Mouse (Mus musculus) C2C12 (cell line): Measurements from ENCODE around the gene D10Jhu81e. TPM values are rescaled to one million over a fixed set of nuclear protein-coding genes. Genes with fewer than 3 reads are reported as not detected.

Experiments used
- H3K27me3 ChIP-seq: one replicate; pipeline ENCODE4 v1.6.1; 2011; ENCODE audit not compliant: control insufficient read depth, insufficient read depth, insufficient read length
- H3K36me3 ChIP-seq: one replicate; pipeline ENCODE4 v1.6.1; 2011; ENCODE audit not compliant: control insufficient read depth, insufficient read depth
- H3K4me3 ChIP-seq: one replicate; pipeline ENCODE4 v1.5.1; 2011; ENCODE audit warnings: mild to moderate bottlenecking, control low read depth; ENCODE audit not compliant: poor library complexity, insufficient read depth, severe bottlenecking
- H3K79me2 ChIP-seq: one replicate; pipeline ENCODE4 v1.6.1; 2011; ENCODE audit not compliant: control insufficient read depth, insufficient read depth
- H3K79me3 ChIP-seq: one replicate; pipeline ENCODE4 v1.6.1; 2011; ENCODE audit warnings: low read depth, control low read depth
- H3ac ChIP-seq: one replicate; pipeline ENCODE3; 2011; ENCODE audit warnings: low read depth; ENCODE audit not compliant: control insufficient read depth, insufficient read length
- CEBPB ChIP-seq: IDR thresholded peaks from one replicate; pipeline ENCODE4 v1.6.1; 2011; ENCODE audit warnings: low read depth, mild to moderate bottlenecking, control low read depth, moderate library complexity
- CTCF ChIP-seq: IDR thresholded peaks from one replicate; pipeline ENCODE4 v1.5.1; 2011; ENCODE audit not compliant: control insufficient read depth, insufficient read depth, insufficient read length
- FOSL1 ChIP-seq: IDR thresholded peaks from one replicate; pipeline ENCODE4 v1.8.0; 2011; ENCODE audit warnings: mild to moderate bottlenecking, low read length; ENCODE audit not compliant: poor library complexity, insufficient read depth, severe bottlenecking
- MAX ChIP-seq: IDR thresholded peaks from one replicate; pipeline ENCODE4 v1.6.1; 2011; ENCODE audit warnings: mild to moderate bottlenecking, control low read depth
- MYOD1 ChIP-seq: IDR thresholded peaks from one replicate; pipeline ENCODE4 v1.6.1; 2011; ENCODE audit warnings: low read depth; ENCODE audit not compliant: control insufficient read depth, insufficient read length
- MYOG ChIP-seq: IDR thresholded peaks from one replicate; pipeline ENCODE4 v1.6.1; 2011; ENCODE audit not compliant: control insufficient read depth, insufficient read length; ENCODE audit errors: extremely low read depth
- USF1 ChIP-seq: IDR thresholded peaks from one replicate; pipeline ENCODE4 v1.6.1; 2011; ENCODE audit warnings: low read depth, mild to moderate bottlenecking, control low read depth, moderate library complexity
- polyA plus RNA-seq: library from polyadenylated mRNA; unstranded; fragments of >200 nt; fragmentation: generic; extraction: Trizol; gene quantifications from one replicate; pipeline ENCODE4 v1.2.1, GENCODE M21; 2012; ENCODE audit warnings: missing spikeins

D10Jhu81e gene
- polyA plus RNA-seq, 1 experiment = 38.0 TPM

DNA sequence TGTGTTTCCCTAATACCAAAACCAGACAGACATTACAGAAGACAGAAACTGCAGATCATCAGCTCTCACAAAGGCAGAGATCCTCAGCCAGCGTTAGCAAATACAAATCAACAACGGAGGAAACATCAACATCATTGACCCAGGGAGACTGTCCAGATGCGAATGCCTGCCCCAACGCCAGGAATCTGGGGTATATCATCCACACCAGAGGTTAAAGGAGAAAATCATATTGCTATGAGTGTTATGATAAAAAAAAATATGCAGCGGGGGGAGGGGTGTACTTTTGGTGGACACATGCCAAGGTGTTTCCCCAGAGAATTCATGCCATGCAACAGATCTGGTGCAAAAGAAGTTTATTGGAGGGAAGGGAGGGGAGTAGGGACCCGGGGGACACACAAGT is 12.7 kb downstream of the D10Jhu81e start:
- H3ac ChIP-seq = no peak overlapping the region
- H3K36me3 ChIP-seq = no peaks in the 10 kb centered on the region
- TF ChIP-seq CEBPB = no peak
- no peak for TF ChIP-seq CTCF
- TF ChIP-seq MYOD1 = no peak
- TF ChIP-seq MAX = no peak
- TF ChIP-seq FOSL1 = no peak
- no peak for TF ChIP-seq USF1
- no peaks in the 10 kb centered on the region for H3K79me2 ChIP-seq
- H3K79me3 ChIP-seq = no peaks in the 10 kb centered on the region
- H3K4me3 ChIP-seq = no peak overlapping the region
- H3K27me3 ChIP-seq = peaks cover 13% of the 10 kb centered on the region

DNA sequence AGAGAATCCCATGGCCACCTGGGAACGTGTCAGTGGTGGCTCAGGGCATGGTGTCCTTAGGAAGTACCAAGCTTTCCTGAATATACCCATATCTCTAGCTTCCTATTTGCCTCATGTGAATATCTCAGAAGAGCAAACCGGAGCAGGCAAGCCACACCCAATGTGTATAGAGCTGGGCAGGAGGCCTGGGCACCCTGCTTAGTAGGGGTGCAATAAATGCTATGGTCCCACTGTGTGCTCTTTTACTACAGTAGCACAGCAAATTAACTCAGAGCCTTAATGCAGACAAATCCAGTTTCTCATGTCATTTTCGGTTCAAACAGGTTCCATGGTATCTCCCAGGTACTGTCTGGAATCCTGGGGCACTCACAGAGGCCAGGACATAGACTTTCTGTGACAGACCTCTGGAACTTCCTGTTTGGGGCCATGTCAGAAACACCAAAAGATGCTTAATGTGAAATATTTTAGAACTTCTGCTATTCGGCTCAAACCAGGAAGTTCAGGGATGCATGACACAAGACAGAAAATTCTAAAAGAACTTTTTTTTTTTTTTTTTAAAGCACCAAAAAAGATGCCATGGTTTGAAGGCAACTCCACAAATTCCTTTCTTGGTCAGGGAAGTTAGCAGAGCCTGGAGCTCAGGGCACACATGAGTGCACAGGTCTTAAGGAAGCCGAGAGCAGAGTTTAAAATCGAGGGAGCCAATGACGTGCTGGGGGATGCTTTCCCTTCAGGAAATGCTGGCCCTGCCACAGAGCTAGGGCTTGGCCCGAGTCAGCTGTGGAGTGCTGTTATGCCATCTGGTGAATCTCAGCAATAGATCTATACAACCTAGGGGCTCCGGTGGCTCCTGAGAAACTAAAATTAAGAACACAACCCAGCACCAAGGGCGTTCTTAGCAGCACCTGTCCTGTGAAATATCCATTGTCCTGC is 20.5 kb downstream of the D10Jhu81e start:
- H3ac ChIP-seq = no peak overlapping the region
- no peak overlapping the region for H3K4me3 ChIP-seq
- H3K36me3 ChIP-seq = no peaks in the 10 kb centered on the region
- H3K79me2 ChIP-seq = no peaks in the 10 kb centered on the region
- H3K27me3 ChIP-seq = peaks cover 38% of the 10 kb centered on the region
- H3K79me3 ChIP-seq = no peaks in the 10 kb centered on the region
- TF ChIP-seq CTCF (no peak), FOSL1 (no peak), USF1 (no peak), MYOD1 (no peak), MYOG (no peak), CEBPB (no peak), MAX (no peak)

DNA sequence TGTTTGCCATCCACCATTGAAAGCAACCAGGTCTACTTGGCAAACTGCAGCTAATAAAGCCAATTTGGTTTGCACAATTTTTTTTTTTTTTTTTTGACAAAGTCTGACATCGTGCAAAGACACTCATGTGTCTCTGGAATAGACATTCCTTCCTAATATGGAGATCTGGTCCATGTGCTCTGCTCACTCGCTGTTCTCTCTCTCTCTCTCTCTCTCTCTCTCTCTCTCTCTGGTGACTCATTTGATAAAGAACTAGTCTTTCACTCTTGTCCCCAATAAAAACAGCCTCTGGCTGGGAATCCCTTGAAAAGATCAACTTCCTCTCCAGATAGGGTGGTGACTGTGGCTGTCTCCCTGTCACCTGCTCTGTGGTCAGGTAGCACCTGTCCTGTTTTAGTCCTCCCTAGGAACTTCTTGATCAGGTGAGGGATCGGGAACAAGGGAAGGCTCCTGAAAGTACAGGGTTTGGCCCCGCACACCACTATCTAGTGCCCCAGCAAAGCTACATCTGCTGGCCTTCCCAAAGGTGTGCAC is 21.6 kb downstream of the D10Jhu81e start:
- no peaks in the 10 kb centered on the region for H3K79me3 ChIP-seq
- TF ChIP-seq USF1 = no peak
- no peak for TF ChIP-seq MYOD1
- no peak overlapping the region for H3ac ChIP-seq
- no peaks in the 10 kb centered on the region for H3K36me3 ChIP-seq
- no peak overlapping the region for H3K4me3 ChIP-seq
- H3K27me3 ChIP-seq = peaks cover 31% of the 10 kb centered on the region
- H3K79me2 ChIP-seq = no peaks in the 10 kb centered on the region

DNA sequence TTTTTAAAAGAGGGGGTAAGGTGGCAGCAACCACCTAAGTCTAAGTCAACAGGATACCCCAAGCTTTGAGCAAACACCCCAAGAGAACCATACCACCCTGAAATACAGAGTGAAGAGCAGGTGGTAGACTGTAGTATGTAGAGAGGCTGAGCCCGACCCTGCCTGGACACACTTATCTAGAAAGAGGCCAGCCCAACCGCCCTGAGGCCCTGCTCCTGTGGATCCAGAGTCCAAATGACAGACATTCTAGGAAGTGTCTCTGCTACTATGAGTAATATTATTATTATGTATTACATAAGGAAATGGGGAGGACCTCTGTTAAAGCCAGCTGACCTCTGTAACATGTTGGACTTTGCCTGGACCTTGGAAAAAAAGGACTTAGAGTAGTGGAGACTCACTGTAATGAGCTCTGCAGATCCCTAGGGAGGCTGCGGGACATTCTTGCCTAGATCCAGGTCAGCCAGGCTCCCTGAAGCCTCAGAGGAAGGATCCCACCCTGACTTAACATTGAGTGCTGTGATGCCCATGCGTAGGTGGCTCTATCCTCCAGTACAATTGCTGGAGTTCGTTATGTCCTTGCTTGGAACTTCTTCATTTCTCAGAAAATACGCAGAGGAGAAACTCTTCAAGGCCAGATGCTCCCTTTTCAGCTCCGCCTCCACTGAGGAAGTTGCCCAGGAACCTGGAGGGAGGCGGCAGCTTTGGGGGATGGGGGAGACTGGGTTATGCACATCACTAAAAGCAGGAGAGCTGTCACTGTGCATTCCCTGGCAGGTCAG is 25.7 kb downstream of the D10Jhu81e start:
- H3ac ChIP-seq = no peak overlapping the region
- H3K79me3 ChIP-seq = no peaks in the 10 kb centered on the region
- TF ChIP-seq MYOD1 (no peak), CTCF (no peak), FOSL1 (no peak), MAX (no peak), CEBPB (no peak), MYOG (no peak), USF1 (no peak)
- no peaks in the 10 kb centered on the region for H3K36me3 ChIP-seq
- no peak overlapping the region for H3K4me3 ChIP-seq
- H3K79me2 ChIP-seq = no peaks in the 10 kb centered on the region
- peaks cover 19% of the 10 kb centered on the region for H3K27me3 ChIP-seq

DNA sequence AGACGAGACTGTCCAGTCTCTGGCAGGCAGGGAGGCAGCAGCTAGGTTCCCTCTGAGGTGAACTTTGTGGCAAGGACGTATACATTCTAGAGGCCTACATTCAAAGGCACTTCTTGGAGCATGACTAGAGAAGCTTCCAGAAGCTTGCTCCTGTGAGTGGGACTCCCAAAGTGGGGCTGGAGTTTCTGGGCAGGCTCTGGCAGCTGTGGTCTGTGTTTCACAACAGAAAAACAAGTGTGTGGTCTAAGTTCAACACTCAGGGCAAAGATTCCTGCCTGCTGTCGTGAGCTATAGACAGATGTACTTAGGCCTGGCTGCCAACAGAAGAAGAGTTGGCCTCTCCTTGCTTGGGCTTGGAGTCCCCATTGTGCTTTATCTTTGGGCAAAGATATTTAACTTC is 28.7 kb downstream of the D10Jhu81e start:
- Histone ChIP-seq H3K79me2 (no peaks in the 10 kb centered on the region), H3K27me3 (peaks cover 11% of the 10 kb centered on the region), H3K4me3 (no peak overlapping the region), H3ac (no peak overlapping the region), H3K36me3 (no peaks in the 10 kb centered on the region), H3K79me3 (no peaks in the 10 kb centered on the region)
- TF ChIP-seq CEBPB = no peak
- TF ChIP-seq MYOD1 = no peak
- TF ChIP-seq FOSL1 = no peak
- TF ChIP-seq CTCF = no peak
- TF ChIP-seq MAX = no peak
- no peak for TF ChIP-seq USF1
- TF ChIP-seq MYOG = no peak
